Mouse (Mus musculus) lung, adult 2 months (tissue): ENCODE data around the gene Il17d. TPM values are rescaled to one million over a fixed set of nuclear protein-coding genes. Genes with fewer than 3 reads are reported as not detected.

Source experiments
- DNase-seq: peaks from one replicate; pipeline ENCODE4 v3.0.0; 2022
- H3K4me1 ChIP-seq: fragments of 200-500 bp; 2 replicates; pipeline ENCODE4 v1.6.1; 2011; ENCODE audit warnings: low read length; ENCODE audit not compliant: control insufficient read depth, insufficient read depth
- H3K4me3 ChIP-seq: fragments of 200-500 bp; replicated peaks from 2 replicates; pipeline ENCODE3; 2011; ENCODE audit warnings: low read depth, mild to moderate bottlenecking, control low read depth, low read length; ENCODE audit errors: extremely low read depth
- CTCF ChIP-seq: fragments of 200-500 bp; IDR thresholded peaks from 2 replicates; pipeline ENCODE4 v1.5.1; 2011; ENCODE audit warnings: mild to moderate bottlenecking, low read length, control low read depth; ENCODE audit not compliant: insufficient read depth
- POLR2A ChIP-seq: fragments of 200-500 bp; IDR thresholded peaks from 2 replicates; pipeline ENCODE4 v1.6.1; 2011; ENCODE audit warnings: low read depth, mild to moderate bottlenecking, control low read depth, low read length, borderline replicate concordance; ENCODE audit errors: extremely low read depth
- WGBS: fragments of 180-500 bp; shearing (Covaris S2); methylation state at CpG from one replicate; pipeline ENCODE4 v1.1.7; 2018; 5-methylcytosine and 5-hydroxymethylcytosine counted together
- polyA plus RNA-seq: library from polyadenylated mRNA; depleted of rRNA; stranded (reverse); fragments of >200 nt; gene quantifications from 2 replicates; pipeline ENCODE4 v1.2.3, GENCODE M21; 2012; rRNA removed

Gene Il17d
- polyA plus RNA-seq, 1 experiment = 16.5 TPM

DNA sequence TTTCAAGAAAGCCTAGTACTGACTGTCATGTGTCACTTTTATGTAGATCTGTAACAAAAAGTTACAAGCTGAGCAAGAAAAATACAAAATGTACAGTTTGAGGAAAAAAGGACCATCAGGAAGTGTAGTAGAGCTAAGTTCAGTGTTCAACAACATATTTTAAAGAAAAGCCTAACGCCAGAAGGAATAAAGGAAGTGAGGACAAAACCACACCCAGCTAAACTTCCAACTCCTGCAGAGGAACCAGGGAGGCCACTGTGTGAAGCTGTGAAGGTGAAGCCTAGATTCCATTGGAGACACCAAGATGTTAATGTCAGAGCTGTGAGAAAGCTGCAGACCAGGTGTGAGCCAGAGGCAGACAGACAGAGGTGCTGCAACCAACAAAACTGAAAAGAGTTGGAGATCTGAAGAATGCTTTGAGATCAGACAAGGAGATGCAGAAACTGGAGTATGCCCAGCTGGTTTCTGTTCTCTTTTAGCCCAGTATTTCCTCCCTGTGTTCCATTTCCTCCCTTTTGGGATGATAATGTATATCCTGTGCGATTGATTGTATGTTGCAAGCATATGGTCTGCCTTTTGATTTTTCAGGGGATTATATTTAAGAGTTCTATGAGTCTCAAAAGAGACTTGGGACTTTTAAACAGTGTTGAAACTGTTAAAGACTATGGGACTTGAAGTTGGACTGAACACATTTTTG is 51.9 kb downstream of the Il17d start:
- WGBS = 84% methylated on average over 2 of the region's 2 CpGs
- Histone ChIP-seq H3K4me3 (no peak overlapping the region), H3K4me1 (no peaks in the 10 kb centered on the region; the same call in 1 of the 2 replicates)
- TF ChIP-seq POLR2A (no peak), CTCF (no peak)
- DNase-seq = no peak

DNA sequence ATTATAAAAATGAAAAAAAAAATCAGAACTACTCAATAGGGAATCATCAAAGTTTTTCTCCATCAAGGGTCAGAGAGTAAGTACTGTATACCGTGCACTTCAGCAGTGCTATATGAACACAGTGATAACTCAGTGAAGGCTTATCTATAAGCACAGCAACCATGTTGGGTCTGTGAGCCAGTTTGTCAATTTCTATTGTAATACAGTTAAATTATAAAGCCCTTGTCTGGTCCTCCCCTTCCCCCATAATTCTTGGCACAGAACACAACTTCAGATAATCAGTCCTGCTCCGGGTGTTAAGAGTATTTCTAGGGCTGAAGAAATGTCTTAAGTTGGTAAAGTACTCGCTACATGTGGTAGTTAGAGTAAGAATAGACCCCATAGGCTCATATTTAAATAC is 67.3 kb downstream of the Il17d start:
- H3K4me1 ChIP-seq = peaks cover 5% of the 10 kb centered on the region
- H3K4me3 ChIP-seq = no peak overlapping the region
- DNase-seq = no peak
- WGBS = 82% methylated on average over 3 of the region's 3 CpGs
- TF ChIP-seq CTCF = no peak
- no peak for TF ChIP-seq POLR2A

Other genes with a start within 250 kb of the Il17d start
- gene Cryl1, start 126.2 kb upstream of the Il17d start, polyA plus RNA-seq = 23.3 and 36.9 TPM in 2 replicates
- 6.1 TPM in 2 replicates for gene Ift88, start 100.7 kb upstream of the Il17d start, polyA plus RNA-seq
- 9.3 and 18.2 TPM in 2 replicates for gene Eef1akmt1, start 46.8 kb downstream of the Il17d start, polyA plus RNA-seq
- 2.3 and 3.8 TPM in 2 replicates for gene Xpo4, start 140.7 kb downstream of the Il17d start, polyA plus RNA-seq
- gene Gm49361, start 221.3 kb downstream of the Il17d start, polyA plus RNA-seq = 2.2 TPM in 1 of 2 replicates, not detected in the other
- gene Lats2, start 233.6 kb downstream of the Il17d start, polyA plus RNA-seq = 85.5 and 111 TPM in 2 replicates